Mouse (Mus musculus) mesoderm, embryonic 11.5 days (tissue): Measurements from ENCODE around the gene Ldlrap1.
"Not testable (repeated sequence)": the region's sequence is repeated elsewhere in the genome, so short reads cannot be mapped to it uniquely, and the experiment has no call there.

ENCODE experiments used
- DNase-seq: peaks from one replicate; pipeline ENCODE4 v3.0.0-alpha.2; 2012; ENCODE audit warnings: low read depth, low spot score

The Ldlrap1 gene

GRCm38 (mm10) chr4:134767426-134768225 is at the start of gene Ldlrap1:
Gene Ldlrap1 (minus strand): TSS chr4:134768024.
- peak; percentile 80 for DNase-seq

GRCm38 (mm10) chr4:134814229-134814571 is 46.4 kb upstream of the Ldlrap1 start:
- DNase-seq, result no peak

- DNase-seq, result no peak
Measured at GRCm38 (mm10) chr4:134813406-134814228, 45.8 kb upstream of the Ldlrap1 start.

- DNase-seq, result no peak
Measured at GRCm38 (mm10) chr4:134804765-134805164, 36.9 kb upstream of the Ldlrap1 start.

GRCm38 (mm10) chr4:134802765-134803164 is 34.9 kb upstream of the Ldlrap1 start:
- DNase-seq, result no peak

- no peak for DNase-seq
Measured at GRCm38 (mm10) chr4:134802155-134802554, 34.3 kb upstream of the Ldlrap1 start.

GRCm38 (mm10) chr4:134800693-134801092 is 32.9 kb upstream of the Ldlrap1 start:
- DNase-seq, result no peak

GRCm38 (mm10) chr4:134800098-134800497 is 32.3 kb upstream of the Ldlrap1 start:
- DNase-seq, result no peak

GRCm38 (mm10) chr4:134799272-134799671 is 31.4 kb upstream of the Ldlrap1 start:
- DNase-seq, result peak; percentile 85

GRCm38 (mm10) chr4:134798861-134799260 is 31.0 kb upstream of the Ldlrap1 start:
- no peak for DNase-seq

- DNase-seq, result no peak
Measured at GRCm38 (mm10) chr4:134797621-134798020, 29.8 kb upstream of the Ldlrap1 start.

GRCm38 (mm10) chr4:134796581-134797361 is 28.9 kb upstream of the Ldlrap1 start:
- no peak for DNase-seq

GRCm38 (mm10) chr4:134795819-134796485 is 28.1 kb upstream of the Ldlrap1 start:
- no peak for DNase-seq

- not testable (repeated sequence) for DNase-seq
Measured at GRCm38 (mm10) chr4:134794959-134795358, 27.1 kb upstream of the Ldlrap1 start.

GRCm38 (mm10) chr4:134793213-134793956 is 25.6 kb upstream of the Ldlrap1 start:
- DNase-seq, result peak; percentile 74

- DNase-seq, result no peak
Measured at GRCm38 (mm10) chr4:134791731-134792130, 23.9 kb upstream of the Ldlrap1 start.

- DNase-seq, result no peak
Measured at GRCm38 (mm10) chr4:134786946-134787345, 19.1 kb upstream of the Ldlrap1 start.

- DNase-seq, result peak; percentile 77
Measured at GRCm38 (mm10) chr4:134784701-134785100, 16.9 kb upstream of the Ldlrap1 start.

GRCm38 (mm10) chr4:134779136-134779934 is 11.5 kb upstream of the Ldlrap1 start:
- DNase-seq, result peak; percentile 71

- no peak for DNase-seq
Measured at GRCm38 (mm10) chr4:134776246-134776645, 8.4 kb upstream of the Ldlrap1 start.
